Mouse (Mus musculus): ENCODE data around the gene Hist1h2ba.

The Hist1h2ba gene

DNA sequence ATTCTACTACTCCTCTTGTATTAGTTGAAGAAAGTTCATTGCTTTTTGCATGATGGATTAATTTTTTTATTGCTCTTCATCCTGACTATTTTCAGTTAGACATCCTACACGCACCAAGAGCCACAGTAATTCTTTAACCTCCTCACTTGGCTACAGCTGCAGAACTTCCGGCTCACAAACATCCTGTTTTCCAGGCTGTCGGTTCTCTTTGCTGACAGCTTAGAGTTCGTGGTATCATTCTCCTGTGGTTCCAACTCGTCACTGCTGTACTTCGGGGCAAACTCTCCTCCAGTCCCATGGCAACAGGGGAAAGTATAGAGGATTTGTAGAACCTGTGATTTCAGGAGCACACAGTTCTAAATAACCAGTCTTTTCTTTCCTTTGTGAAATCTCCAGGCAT is 35.7 kb downstream of the Hist1h2ba start:
- no peak for DNase-seq

DNA sequence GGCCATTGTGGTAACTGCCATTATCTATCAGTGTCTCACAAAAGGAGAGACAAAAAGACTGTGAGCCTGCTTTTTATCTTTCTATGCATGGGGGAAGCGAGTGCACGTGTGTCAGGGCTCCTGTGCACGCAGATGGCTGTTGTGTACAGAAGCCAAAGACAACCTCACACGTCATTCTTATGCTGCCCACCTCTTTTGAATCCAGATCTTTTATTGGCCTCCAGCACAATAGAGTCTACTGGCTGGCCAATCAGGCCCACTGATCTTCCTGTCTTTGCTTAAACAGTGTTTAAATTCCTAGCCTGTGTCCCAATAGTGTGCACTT is 40.7 kb downstream of the Hist1h2ba start:
- no peak for DNase-seq

DNA sequence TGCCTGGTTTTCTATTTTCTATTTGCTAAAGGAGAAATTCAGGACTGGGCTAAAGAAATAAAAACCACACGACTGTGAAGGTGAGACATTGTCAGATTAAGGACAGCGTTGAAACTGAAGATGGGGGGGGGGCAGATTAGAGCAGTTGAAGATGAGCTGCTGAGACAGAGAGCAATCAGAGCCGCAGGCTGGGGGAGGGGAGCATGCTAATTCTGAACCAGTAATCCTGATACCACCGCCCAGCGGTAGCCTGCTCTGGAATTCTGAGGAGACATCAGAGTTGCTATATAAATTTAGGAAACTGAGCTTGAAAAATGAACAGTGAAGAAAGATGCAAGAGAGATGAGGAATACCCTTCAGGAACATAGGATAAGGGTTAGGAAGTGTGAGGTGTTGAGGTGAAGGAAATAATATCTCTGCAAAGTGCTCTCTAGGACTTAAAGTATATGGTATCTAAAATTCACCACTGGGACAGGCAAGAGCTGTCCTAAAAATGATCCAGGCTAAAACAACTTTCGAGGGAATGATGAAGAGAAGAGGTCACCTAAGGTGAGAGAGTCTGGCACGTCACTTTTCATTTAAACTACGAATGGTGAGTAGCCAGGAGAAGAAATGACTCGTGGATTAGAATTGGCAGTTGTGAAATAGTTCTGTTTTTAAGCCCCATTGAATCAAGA is 41.2 kb downstream of the Hist1h2ba start:
- DNase-seq, result no peak

DNA sequence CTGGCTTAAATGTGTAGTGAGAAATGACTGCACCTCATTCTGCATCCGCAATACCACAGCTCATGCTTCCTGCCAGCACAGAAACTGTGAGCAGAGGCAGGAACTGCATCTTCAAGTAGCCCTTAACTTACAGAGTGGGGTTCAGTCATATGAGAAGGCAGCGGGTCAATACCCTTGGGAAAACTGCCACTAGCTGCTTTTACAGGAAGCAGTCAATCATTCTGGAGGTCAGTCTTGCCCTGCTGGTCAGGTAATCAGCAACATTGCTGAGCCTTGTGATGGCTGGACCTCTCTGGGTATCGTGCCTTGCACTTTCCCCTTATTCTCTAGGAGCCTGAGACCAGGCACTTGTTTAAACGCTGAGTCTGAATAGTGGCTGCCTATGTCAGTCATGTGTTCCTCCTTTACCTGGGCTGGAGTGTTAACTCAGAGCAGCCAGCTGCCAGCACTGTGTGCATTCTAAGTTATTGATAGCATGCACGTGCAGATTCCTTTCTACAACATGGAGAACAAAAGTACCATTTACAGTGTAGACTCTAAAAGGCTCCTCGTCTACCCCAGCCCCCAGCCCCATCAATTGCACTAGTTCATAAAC is 44.8 kb downstream of the Hist1h2ba start:
- no peak for DNase-seq

DNA sequence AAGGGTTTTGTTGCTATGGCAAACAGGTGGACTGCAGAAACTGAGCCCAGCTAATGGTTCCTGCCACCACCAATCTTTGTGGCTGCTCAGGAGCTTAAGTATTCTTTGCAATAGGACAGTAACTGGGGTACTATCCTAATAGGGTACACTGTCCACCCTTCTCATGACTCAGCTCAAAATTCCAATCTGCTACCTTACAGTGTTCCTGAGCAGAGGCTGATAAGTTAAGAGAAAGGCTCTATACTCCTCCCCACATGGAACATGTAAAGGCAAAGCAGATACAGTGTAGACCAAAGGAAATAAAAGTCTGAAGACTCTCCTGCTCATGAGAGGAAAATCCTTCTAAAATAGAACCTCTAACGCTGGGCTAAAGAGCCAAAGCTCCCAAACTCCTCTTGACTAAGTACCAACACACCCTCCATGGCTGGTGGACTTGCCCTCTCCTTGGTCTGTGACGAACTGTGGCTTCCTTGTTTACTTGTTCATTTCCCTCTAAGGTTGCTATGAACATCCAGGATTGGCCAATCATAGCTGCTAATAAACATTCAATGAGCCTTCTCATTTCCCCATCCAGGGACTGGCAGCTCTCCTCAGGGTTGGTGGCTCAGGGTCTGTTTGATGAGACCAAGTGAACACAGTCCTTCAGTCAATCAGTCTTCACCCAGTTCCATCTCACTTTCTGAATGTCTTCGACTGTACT is 46.8 kb downstream of the Hist1h2ba start:
- DNase-seq, result no peak

DNA sequence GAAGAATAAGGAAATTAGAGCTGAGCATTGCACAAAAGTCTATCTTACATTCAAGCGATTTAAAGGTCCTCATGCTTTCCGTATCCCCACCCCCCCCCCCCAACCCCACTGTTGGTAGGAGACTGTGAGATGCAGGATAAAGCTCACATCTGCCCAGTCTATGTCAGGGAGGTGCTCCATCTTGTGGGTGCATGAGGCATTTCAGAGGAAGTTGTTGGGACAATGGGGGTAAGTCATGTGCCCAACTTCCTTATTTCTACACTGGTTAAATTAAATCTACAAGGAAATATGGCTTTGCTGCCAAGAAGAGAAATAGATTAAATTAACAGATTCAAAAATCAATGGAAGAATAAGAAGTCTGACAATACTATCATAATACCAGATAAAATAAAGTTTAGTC is 48.4 kb downstream of the Hist1h2ba start:
- no peak for DNase-seq

Measured in lung, adult 18-20 months (tissue).